12 mouse cellular contexts compared by ENCODE assay signal in the genomic region with DNA sequence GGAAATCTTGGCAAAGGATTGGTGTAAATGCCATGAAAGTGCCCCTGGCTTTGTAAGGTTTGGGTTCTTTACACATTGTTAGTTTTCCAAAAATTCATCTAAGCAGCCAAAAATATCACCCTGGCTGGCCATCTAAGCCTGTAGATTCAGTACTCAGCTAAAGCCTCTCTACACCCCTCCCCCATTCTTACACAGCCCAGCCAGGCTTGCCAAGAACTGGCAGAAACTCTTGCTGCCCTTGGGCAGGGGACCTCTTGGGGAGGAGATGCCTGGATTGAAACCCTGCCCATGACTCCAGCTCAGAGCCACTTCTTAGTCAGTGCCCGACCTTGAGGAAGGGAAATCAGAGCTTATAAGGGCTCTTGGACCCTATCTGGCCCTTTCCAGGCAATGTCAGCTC.
DNase-seq lines count a peak whose midpoint lies in the region; ATAC-seq lines count a peak whose summit lies in the region.
"Had no signal": no experiment of that assay in that cellular context is flagged by ENCODE, and none has a peak within 500 bp of the region (broad histone marks: within the 10 kb centered on the region; RNA-seq: fewer than 3 reads in every experiment).

No protein-coding gene starts in this region.

- H3K4me3 ChIP-seq in embryonic facial prominence, embryonic 14.5 days (ENCODE audit: low read depth, low read length): no peak overlapping the region
- no peak overlapping the region for H3K4me3 ChIP-seq in embryonic facial prominence, embryonic 10.5 days
- H3K4me3 ChIP-seq in intestine, embryonic 15.5 days (replicated peaks): no peak overlapping the region
- H3K4me3 ChIP-seq: erythroblast, embryonic 14.5 days; heart, embryonic 12.5 days; limb, embryonic 13.5 days had no signal

- peaks cover 3% of the 10 kb centered on the region; the same call in 1 of the 2 replicates for H3K4me1 ChIP-seq in embryonic facial prominence, embryonic 14.5 days (ENCODE audit: control insufficient read depth, insufficient read depth, low read length)
- H3K4me1 ChIP-seq in embryonic facial prominence, embryonic 10.5 days: no peaks in the 10 kb centered on the region
- H3K4me1 ChIP-seq in intestine, embryonic 15.5 days (replicated peaks): no peaks in the 10 kb centered on the region

- DNase-seq in embryonic facial prominence, embryonic 14.5 days (ENCODE audit: low spot score): peak; percentile 26
- no peak for DNase-seq in embryonic facial prominence, embryonic 10.5 days (ENCODE audit: low spot score)
- DNase-seq in kidney, adult 8-10 months: peak; percentile 18 to 41
- no peak for DNase-seq in kidney, postnatal 4 days
- peak; percentile 80 for DNase-seq in NIH3T3 (ENCODE audit: low read depth)
- peak; percentile 62 for DNase-seq in fibroblast of lung, adult 2 months (ENCODE audit: low read depth)
- DNase-seq in spleen, postnatal 4 days (ENCODE audit: low spot score in 2 of 2): no peak

- H3K4me2 ChIP-seq in embryonic facial prominence, embryonic 14.5 days (ENCODE audit: low read depth, low read length): no peak overlapping the region
- no peak overlapping the region for H3K4me2 ChIP-seq in intestine, embryonic 15.5 days (replicated peaks)
- H3K4me2 ChIP-seq: heart, embryonic 12.5 days; limb, embryonic 13.5 days had no signal

- no peaks in the 10 kb centered on the region for H3K9me3 ChIP-seq in embryonic facial prominence, embryonic 14.5 days (ENCODE audit: control insufficient read depth, low read length)
- H3K9me3 ChIP-seq in embryonic facial prominence, embryonic 10.5 days: no peaks in the 10 kb centered on the region
- H3K9me3 ChIP-seq in intestine, embryonic 15.5 days: no peaks in the 10 kb centered on the region
- H3K9me3 ChIP-seq: heart, embryonic 12.5 days; limb, embryonic 13.5 days had no signal

- no peaks in the 10 kb centered on the region for H3K36me3 ChIP-seq in embryonic facial prominence, embryonic 14.5 days (ENCODE audit: control insufficient read depth, insufficient read depth, low read length)
- H3K36me3 ChIP-seq in embryonic facial prominence, embryonic 10.5 days (replicated peaks): no peaks in the 10 kb centered on the region
- no peaks in the 10 kb centered on the region for H3K36me3 ChIP-seq in intestine, embryonic 15.5 days
- H3K36me3 ChIP-seq: heart, embryonic 12.5 days; limb, embryonic 13.5 days had no signal

- H3K9ac ChIP-seq in embryonic facial prominence, embryonic 14.5 days (ENCODE audit: low read depth, low read length): no peak overlapping the region
- H3K9ac ChIP-seq in intestine, embryonic 15.5 days: no peak overlapping the region
- H3K9ac ChIP-seq: heart, embryonic 12.5 days; limb, embryonic 13.5 days had no signal

- H3K27ac ChIP-seq in embryonic facial prominence, embryonic 14.5 days (replicated peaks; ENCODE audit: low read depth, low read length): no peak overlapping the region
- no peak overlapping the region for H3K27ac ChIP-seq in embryonic facial prominence, embryonic 10.5 days (replicated peaks)
- H3K27ac ChIP-seq in intestine, embryonic 15.5 days: no peak overlapping the region
- H3K27ac ChIP-seq: limb, embryonic 13.5 days had no signal

- H3K27me3 ChIP-seq in embryonic facial prominence, embryonic 14.5 days (replicated peaks; ENCODE audit: control insufficient read depth, insufficient read depth, low read length): no peaks in the 10 kb centered on the region
- 0 out of 2 replicates have a peak, but pooled peaks cover 4% of the 10 kb centered on the region for H3K27me3 ChIP-seq in embryonic facial prominence, embryonic 10.5 days (replicated peaks; ENCODE audit: low read depth, poor library complexity, severe bottlenecking)
- no peaks in the 10 kb centered on the region for H3K27me3 ChIP-seq in intestine, embryonic 15.5 days (replicated peaks)

- ATAC-seq in embryonic facial prominence, embryonic 14.5 days (ENCODE audit: low read depth): no peak
- no peak for ATAC-seq in intestine, embryonic 15.5 days
- ATAC-seq: inflammation-experienced regulatory T-cells, adult 6 months had no signal

- WGBS in embryonic facial prominence, embryonic 14.5 days: 60% methylated on average over 1 of the region's 1 CpGs
- WGBS in embryonic facial prominence, embryonic 10.5 days: 67% methylated on average over 1 of the region's 1 CpGs
- WGBS in intestine, embryonic 15.5 days: 75% methylated on average over 1 of the region's 1 CpGs

Comparison
In these comparisons a context has a peak if more than half of its experiments do, and no peak if none do; other contexts are left out.
1. DNase-seq: peak in embryonic facial prominence, embryonic 14.5 days (single experiment), kidney, adult 8-10 months (2 of 2), NIH3T3 (single experiment) and fibroblast of lung, adult 2 months (single experiment); none in embryonic facial prominence, embryonic 10.5 days (single experiment), kidney, postnatal 4 days (0 of 2) and spleen, postnatal 4 days (0 of 2).